Mouse (Mus musculus): ENCODE measurements around the gene Mrps17. TPM values are rescaled to one million over a fixed set of nuclear protein-coding genes. Genes with fewer than 3 reads are reported as not detected.

The Mrps17 gene
- 3.9 and 21.4 TPM in 2 replicates for polyA plus RNA-seq (2012; ENCODE audit: low replicate concordance)

GRCm38 (mm10) chr5:129715326-129715861 lies at the start of gene Mrps17:
TSS of gene Mrps17 (plus strand) at chr5:129715497.

GRCm38 (mm10) chr5:129670036-129670458 lies 45.2 kb upstream of the Mrps17 start, which contains the start of gene Zfp11:
TSS of gene Zfp11 (minus strand) at chr5:129670099.

GRCm38 (mm10) chr5:129708412-129708811 lies 6.9 kb upstream of the Mrps17 start, which contains the start of gene Sept14:
TSS of gene Sept14 (minus strand) at chr5:129708512.

GRCm38 (mm10) chr5:129724834-129725773 lies 9.8 kb downstream of the Mrps17 start, which contains the start of gene Nipsnap2:
TSS of gene Nipsnap2 (plus strand) at chr5:129725063.

Other genes with a start within 250 kb of the Mrps17 start
- gene Sfswap, start 214.3 kb upstream of the Mrps17 start, polyA plus RNA-seq (2012; ENCODE audit: low replicate concordance): 73.8 and 115 TPM in 2 replicates
- gene Mmp17, start 131.3 kb upstream of the Mrps17 start, polyA plus RNA-seq (2012; ENCODE audit: low replicate concordance): 1.5 and 1.7 TPM in 2 replicates
- 0.13 and 0.17 TPM in 2 replicates for gene Zfp11, start 45.4 kb upstream of the Mrps17 start, polyA plus RNA-seq (2012; ENCODE audit: low replicate concordance)
- gene Sept14, start 7.0 kb upstream of the Mrps17 start, polyA plus RNA-seq (2012; ENCODE audit: low replicate concordance): not detected in 2 replicates
- 20.0 and 33.7 TPM in 2 replicates for gene Nipsnap2, start 9.6 kb downstream of the Mrps17 start, polyA plus RNA-seq (2012; ENCODE audit: low replicate concordance)
- gene Psph, start 72.0 kb downstream of the Mrps17 start, polyA plus RNA-seq (2012; ENCODE audit: low replicate concordance): 6.4 and 24.2 TPM in 2 replicates
- 4.7 and 5.4 TPM in 2 replicates for gene Sumf2, start 131.5 kb downstream of the Mrps17 start, polyA plus RNA-seq (2012; ENCODE audit: low replicate concordance)
- 193 and 352 TPM in 2 replicates for gene Chchd2, start 172.0 kb downstream of the Mrps17 start, polyA plus RNA-seq (2012; ENCODE audit: low replicate concordance)
- gene Zbed5, start 180.2 kb downstream of the Mrps17 start, polyA plus RNA-seq (2012; ENCODE audit: low replicate concordance): 0.63 and 9.1 TPM in 2 replicates
- gene Phkg1, start 183.1 kb downstream of the Mrps17 start, polyA plus RNA-seq (2012; ENCODE audit: low replicate concordance): 0.12 TPM in 1 of 2 replicates, not detected in the other
- 2.1 and 4.2 TPM in 2 replicates for gene Nupr1l, start 193.0 kb downstream of the Mrps17 start, polyA plus RNA-seq (2012; ENCODE audit: low replicate concordance)
- gene Vkorc1l1, start 226.5 kb downstream of the Mrps17 start, polyA plus RNA-seq (2012; ENCODE audit: low replicate concordance): 6.3 and 7.4 TPM in 2 replicates